Mouse (Mus musculus) hindbrain, embryonic 16.5 days (tissue): ENCODE results near the gene Wbp1l. TPM values are rescaled to one million over a fixed set of nuclear protein-coding genes. Genes with fewer than 3 reads are reported as not detected.
"Not testable (repeated sequence)": the region's sequence is repeated elsewhere in the genome, so short reads cannot be mapped to it uniquely, and the experiment has no call there.

ENCODE experiments used
- ATAC-seq: fragments of 200-750 bp; cut with Nextera tagmentation; 2 replicates; pipeline ENCODE4 v1.8.0; 2017; ENCODE audit warnings: moderate TSS enrichment, moderate library complexity
- H3K27ac ChIP-seq: fragments of 300-500 bp; sonication (generic); 2 replicates; pipeline ENCODE4 v1.5.1; 2014; ENCODE audit warnings: low read depth, mild to moderate bottlenecking, control low read depth, low read length, moderate library complexity
- H3K27me3 ChIP-seq: fragments of 300-500 bp; sonication (generic); replicated peaks from 2 replicates; pipeline ENCODE4 v1.6.1; 2014; ENCODE audit warnings: low read length; ENCODE audit not compliant: control insufficient read depth, insufficient read depth
- H3K36me3 ChIP-seq: fragments of 300-500 bp; sonication (generic); 2 replicates; pipeline ENCODE4 v1.6.1; 2014; ENCODE audit warnings: mild to moderate bottlenecking, low read length, moderate library complexity, mixed read lengths; ENCODE audit not compliant: control insufficient read depth, insufficient read depth
- H3K4me1 ChIP-seq: fragments of 300-500 bp; sonication (generic); 2 replicates; pipeline ENCODE4 v1.6.1; 2014; ENCODE audit warnings: low read depth, low read length; ENCODE audit not compliant: control insufficient read depth, insufficient read depth
- H3K4me2 ChIP-seq: fragments of 300-500 bp; sonication (generic); 2 replicates; pipeline ENCODE4 v1.6.1; 2014; ENCODE audit warnings: mild to moderate bottlenecking, low read length, control low read depth, moderate library complexity
- H3K4me3 ChIP-seq: fragments of 300-500 bp; sonication (generic); 2 replicates; pipeline ENCODE4 v1.5.1; 2014; ENCODE audit warnings: mild to moderate bottlenecking, low read length, control low read depth, moderate library complexity
- H3K9ac ChIP-seq: fragments of 300-500 bp; sonication (generic); 2 replicates; pipeline ENCODE4 v1.6.1; 2014; ENCODE audit warnings: low read depth, mild to moderate bottlenecking, control low read depth, low read length, moderate library complexity
- H3K9me3 ChIP-seq: fragments of 300-500 bp; sonication (generic); 2 replicates; pipeline ENCODE4 v1.6.1; 2014; ENCODE audit warnings: mild to moderate bottlenecking, low read length, moderate library complexity; ENCODE audit not compliant: control insufficient read depth
- WGBS: fragments of 180-500 bp; shearing (Covaris S2); extraction: QIAGEN DNeasy Blood & Tissue Kit; methylation state at CpG from one replicate; pipeline ENCODE4 v1.1.7; 2014; 5-methylcytosine and 5-hydroxymethylcytosine counted together
- polyA plus RNA-seq: library from polyadenylated mRNA; unstranded; fragments of >200 nt; fragmentation: Nextera tagmentation; extraction: Ambion mirVana; gene quantifications from 2 replicates; pipeline ENCODE4 v1.2.1, GENCODE M21; 2015

Wbp1l gene
- polyA plus RNA-seq, 1 experiment from 2014 or later = 32.0 TPM

- WGBS = 76% methylated on average over 14 of the region's 14 CpGs
- no peak overlapping the region for H3K27ac ChIP-seq
- H3K9ac ChIP-seq = no peak overlapping the region
Measured at GRCm38 (mm10) chr19:46564043-46564462, 34.8 kb upstream of the Wbp1l start.

GRCm38 (mm10) chr19:46571211-46571877 is 27.5 kb upstream of the Wbp1l start:
- H3K4me3 ChIP-seq = peak overlapping the region; percentile 74
- H3K27ac ChIP-seq, H3K9me3 ChIP-seq, H3K27me3 ChIP-seq, ATAC-seq, H3K36me3 ChIP-seq, H3K9ac ChIP-seq, H3K4me1 ChIP-seq: not testable (repeated sequence)
- H3K4me2 ChIP-seq = peak overlapping the region; percentile 72
- WGBS = 80% methylated on average over 3 of the region's 3 CpGs

More at GRCm38 (mm10) chr19:46564043-46564462, 34.8 kb upstream of the Wbp1l start:
- no peak overlapping the region for H3K4me2 ChIP-seq
- no peaks in the 10 kb centered on the region for H3K36me3 ChIP-seq
- no peak for ATAC-seq
- no peaks in the 10 kb centered on the region for H3K27me3 ChIP-seq
- H3K4me3 ChIP-seq = no peak overlapping the region
- peaks cover 2% of the 10 kb centered on the region; the same call in 1 of the 2 replicates for H3K4me1 ChIP-seq
- H3K9me3 ChIP-seq = no peaks in the 10 kb centered on the region

- H3K27ac ChIP-seq = peak overlapping the region; percentile 77; the same call in 1 of the 2 replicates
- no peaks in the 10 kb centered on the region for H3K36me3 ChIP-seq
- peak overlapping the region; percentile 71 for H3K9ac ChIP-seq
- 7% methylated on average over 10 of the region's 10 CpGs for WGBS
- H3K4me3 ChIP-seq = peak overlapping the region; percentile 74
- ATAC-seq = no peak
- H3K9me3 ChIP-seq = no peaks in the 10 kb centered on the region
- peaks cover 6% of the 10 kb centered on the region for H3K4me1 ChIP-seq
- H3K27me3 ChIP-seq = no peaks in the 10 kb centered on the region
- peak overlapping the region; percentile 72 for H3K4me2 ChIP-seq
Measured at GRCm38 (mm10) chr19:46571878-46572244, 27.0 kb upstream of the Wbp1l start.

- Histone ChIP-seq H3K9me3 (no peaks in the 10 kb centered on the region), H3K4me1 (peaks cover 6% of the 10 kb centered on the region), H3K36me3 (no peaks in the 10 kb centered on the region), H3K4me2 (peak overlapping the region; percentile 72), H3K27ac (peak overlapping the region; percentile 77), H3K9ac (peak overlapping the region; percentile 71), H3K27me3 (no peaks in the 10 kb centered on the region), H3K4me3 (peak overlapping the region; percentile 74)
- ATAC-seq = no peak
- under 1% methylated on average over 17 of the region's 17 CpGs for WGBS
Measured at GRCm38 (mm10) chr19:46572548-46572947, 26.3 kb upstream of the Wbp1l start.

GRCm38 (mm10) chr19:46572951-46573937 is 25.6 kb upstream of the Wbp1l start, which contains the start of the genes Arl3 and Sfxn2:
TSS of gene Arl3 (minus strand) at chr19:46573198.
TSS of gene Sfxn2 (plus strand) at chr19:46573365.
- ATAC-seq = peak; percentile 97
- under 1% methylated on average over 57 of the region's 67 CpGs for WGBS

GRCm38 (mm10) chr19:46573990-46574389 is 24.9 kb upstream of the Wbp1l start:
- H3K36me3 ChIP-seq = no peaks in the 10 kb centered on the region
- H3K4me3 ChIP-seq = peak overlapping the region; percentile 74
- H3K4me2 ChIP-seq = peak overlapping the region; percentile 89
- H3K9ac ChIP-seq = peak overlapping the region; percentile 71
- H3K9me3 ChIP-seq = no peaks in the 10 kb centered on the region
- no peaks in the 10 kb centered on the region for H3K27me3 ChIP-seq
- H3K4me1 ChIP-seq = peaks cover 6% of the 10 kb centered on the region
- no peak overlapping the region for H3K27ac ChIP-seq
- ATAC-seq = no peak
- WGBS = 54% methylated on average over 6 of the region's 6 CpGs

More at GRCm38 (mm10) chr19:46572951-46573937, 25.6 kb upstream of the Wbp1l start, which contains the start of the genes Arl3 and Sfxn2:
- Histone ChIP-seq H3K4me3 (peak within 1 kb of the TSS; percentile 74), H3K9ac (peak within 1 kb of the TSS; percentile 71), H3K27ac (peak within 1 kb of the TSS; percentile 77), H3K4me1 (peaks cover 6% of the 10 kb centered on the region), H3K36me3 (no peaks in the 10 kb centered on the region), H3K27me3 (no peaks in the 10 kb centered on the region), H3K4me2 (peak within 1 kb of the TSS; percentile 89), H3K9me3 (no peaks in the 10 kb centered on the region)

GRCm38 (mm10) chr19:46575196-46575595 is 23.7 kb upstream of the Wbp1l start:
- no peaks in the 10 kb centered on the region for H3K9me3 ChIP-seq
- no peaks in the 10 kb centered on the region for H3K27me3 ChIP-seq
- no peak overlapping the region for H3K4me3 ChIP-seq
- no peaks in the 10 kb centered on the region for H3K36me3 ChIP-seq
- H3K9ac ChIP-seq = no peak overlapping the region
- H3K4me2 ChIP-seq = no peak overlapping the region
- H3K27ac ChIP-seq = no peak overlapping the region
- 64% methylated on average over 4 of the region's 4 CpGs for WGBS
- peaks cover 6% of the 10 kb centered on the region for H3K4me1 ChIP-seq
- ATAC-seq = no peak

- no peak overlapping the region for H3K4me2 ChIP-seq
- no peaks in the 10 kb centered on the region; the same call in none of the 2 replicates for H3K36me3 ChIP-seq
- no peaks in the 10 kb centered on the region for H3K4me1 ChIP-seq
- H3K9ac ChIP-seq = no peak overlapping the region
- H3K9me3 ChIP-seq = no peaks in the 10 kb centered on the region
- peak; percentile 78 for ATAC-seq
- H3K4me3 ChIP-seq = no peak overlapping the region
- WGBS = 59% methylated on average over 13 of the region's 13 CpGs
- H3K27ac ChIP-seq = no peak overlapping the region
- H3K27me3 ChIP-seq = no peaks in the 10 kb centered on the region
Measured at GRCm38 (mm10) chr19:46587823-46588508, 10.9 kb upstream of the Wbp1l start.
